8 mouse cellular contexts compared by ENCODE assay signal in genomic region chr6:83795492-83795900, GRCm38 (mm10). TPM values are rescaled to one million over a fixed set of nuclear protein-coding genes. Genes with fewer than 3 reads are reported as not detected.
DNase-seq lines count a peak whose midpoint lies in the region; ATAC-seq and TF ChIP-seq lines count a peak whose summit lies in the region.

No protein-coding gene starts in this region.

- WGBS in kidney, adult 2 months, result 2% methylated on average over 13 of the region's 13 CpGs
- WGBS in heart, embryonic 15.5 days, result 5% methylated on average over 13 of the region's 13 CpGs
- under 1% methylated on average over 13 of the region's 13 CpGs for WGBS in small intestine, adult 2 months

- H3K4me3 ChIP-seq in kidney, adult 2 months (ENCODE audit: insufficient read depth, low read depth, low read length), result peak overlapping the region; percentile 77
- peak overlapping the region; percentile 63 for H3K4me3 ChIP-seq in heart, embryonic 15.5 days
- peak overlapping the region; percentile 87 for H3K4me3 ChIP-seq in small intestine, adult 2 months (ENCODE audit: low read depth, low read length)

- peak overlapping the region; percentile 77 for H3K9ac ChIP-seq in heart, embryonic 15.5 days

- DNase-seq in kidney, adult 2 months, result peak; percentile 56
- no peak for DNase-seq in kidney, postnatal 4 days
- peak; percentile 76 for DNase-seq in brain, embryonic 14.5 days (ENCODE audit: low read depth)
- peak; percentile 36 for DNase-seq in left cerebral cortex, adult 11 months (ENCODE audit: low spot score)
- peak; percentile 79 for DNase-seq in lung, postnatal 36 days
- no peak for DNase-seq in thymus, postnatal 10 days (ENCODE audit: low spot score in 2 of 2)

- peak; percentile 8; the same call in 1 of the 2 replicates for ATAC-seq in heart, embryonic 15.5 days (replicated peaks; ENCODE audit: insufficient number of reproducible peaks, insufficient read depth, low FRiP score, low read depth)

- H3K27ac ChIP-seq in kidney, adult 2 months (ENCODE audit: insufficient read depth, low read depth, low read length), result peak overlapping the region; percentile 80
- peak overlapping the region; percentile 92 for H3K27ac ChIP-seq in heart, embryonic 15.5 days
- H3K27ac ChIP-seq in small intestine, adult 2 months (ENCODE audit: insufficient read depth, low read depth, low read length), result peak overlapping the region; percentile 95

- TF ChIP-seq CTCF in kidney, adult 2 months (conservative IDR thresholded peaks at IDR 0.05; ENCODE audit: insufficient read depth, insufficient read length, low read depth, low read length), result no peak
- TF ChIP-seq CTCF in brain, embryonic 14.5 days (IDR thresholded peaks at IDR 0.05; ENCODE audit: borderline replicate concordance, extremely low read depth, insufficient read depth, insufficient read length), result no peak
- TF ChIP-seq CTCF in small intestine, adult 2 months (IDR thresholded peaks at IDR 0.05; ENCODE audit: extremely low read depth, insufficient read length, insufficient replicate concordance, low read depth, low read length), result no peak

- peak overlapping the region; percentile 82 for H3K4me2 ChIP-seq in heart, embryonic 15.5 days

- no peaks in the 10 kb centered on the region for H3K36me3 ChIP-seq in kidney, adult 2 months (ENCODE audit: control insufficient read depth, insufficient read depth, low read length)
- peaks cover 6% of the 10 kb centered on the region; the same call in 1 of the 2 replicates for H3K36me3 ChIP-seq in heart, embryonic 15.5 days
- H3K36me3 ChIP-seq in small intestine, adult 2 months (ENCODE audit: control insufficient read depth, insufficient read depth, low read length), result peaks cover 12% of the 10 kb centered on the region

- TF ChIP-seq POLR2A in kidney, adult 2 months (IDR thresholded peaks at IDR 0.05; ENCODE audit: low read depth, low read length), result no peak
- TF ChIP-seq POLR2A in brain, embryonic 14.5 days (IDR thresholded peaks at IDR 0.05; ENCODE audit: borderline replicate concordance, extremely low read depth, insufficient read depth, insufficient read length, poor library complexity, severe bottlenecking), result no peak
- no peak for TF ChIP-seq POLR2A in small intestine, adult 2 months (IDR thresholded peaks at IDR 0.05; ENCODE audit: low read depth, low read length)

- peaks cover 8% of the 10 kb centered on the region; the same call in 1 of the 2 replicates for H3K4me1 ChIP-seq in kidney, adult 2 months (ENCODE audit: control insufficient read depth, insufficient read depth, low read length)
- H3K4me1 ChIP-seq in heart, embryonic 15.5 days (replicated peaks), result peaks cover 14% of the 10 kb centered on the region
- H3K4me1 ChIP-seq in small intestine, adult 2 months (ENCODE audit: control insufficient read depth, insufficient read depth, insufficient read length, low read length), result peaks cover 6% of the 10 kb centered on the region; the same call in 1 of the 2 replicates

- no peaks in the 10 kb centered on the region for H3K9me3 ChIP-seq in heart, embryonic 15.5 days (replicated peaks)

- no peaks in the 10 kb centered on the region for H3K27me3 ChIP-seq in kidney, adult 2 months (replicated peaks; ENCODE audit: control insufficient read depth, insufficient read depth, low read length)
- no peaks in the 10 kb centered on the region for H3K27me3 ChIP-seq in heart, embryonic 15.5 days
- no peaks in the 10 kb centered on the region for H3K27me3 ChIP-seq in small intestine, adult 2 months (ENCODE audit: control insufficient read depth, insufficient read depth, low read length)

RNA-seq across cellular contexts. Expression of gene Nagk, which starts 0.7 kb away (rescaled TPM):
- 32.2 and 38.6 TPM in 2 replicates for polyA plus RNA-seq in kidney, adult 2 months (2012; rRNA removed)
- polyA plus RNA-seq in brain, embryonic 14.5 days (2012; rRNA removed), result 46.3 and 53.0 TPM in 2 replicates
- 61.2 and 65.0 TPM in 2 replicates for polyA plus RNA-seq in heart, embryonic 15.5 days (2015; fragmentation: Nextera tagmentation; extraction: Ambion mirVana)
- polyA plus RNA-seq in small intestine, adult 2 months (2012; rRNA removed), result 11.1 and 25.8 TPM in 2 replicates

RNA-seq across cellular contexts. Expression of gene Tex261, which starts 19.9 kb away (rescaled TPM):
- 156 and 169 TPM in 2 replicates for polyA plus RNA-seq in kidney, adult 2 months (2012; rRNA removed)
- 51.3 and 69.0 TPM in 2 replicates for polyA plus RNA-seq in brain, embryonic 14.5 days (2012; rRNA removed)
- 74.6 and 76.4 TPM in 2 replicates for polyA plus RNA-seq in heart, embryonic 15.5 days (2015; fragmentation: Nextera tagmentation; extraction: Ambion mirVana)
- 53.8 and 90.5 TPM in 2 replicates for polyA plus RNA-seq in small intestine, adult 2 months (2012; rRNA removed)

RNA-seq across cellular contexts. Expression of gene Ankrd53, which starts 33.1 kb away (rescaled TPM):
- polyA plus RNA-seq in kidney, adult 2 months (2012; rRNA removed), result 0.14 TPM in 2 replicates
- not detected in 2 replicates for polyA plus RNA-seq in brain, embryonic 14.5 days (2012; rRNA removed)
- 0.10 and 0.24 TPM in 2 replicates for polyA plus RNA-seq in heart, embryonic 15.5 days (2015; fragmentation: Nextera tagmentation; extraction: Ambion mirVana)
- not detected in 2 replicates for polyA plus RNA-seq in small intestine, adult 2 months (2012; rRNA removed)

RNA-seq across cellular contexts. Expression of gene Paip2b, which starts 36.0 kb away (rescaled TPM):
- polyA plus RNA-seq in kidney, adult 2 months (2012; rRNA removed), result 7.1 and 10.0 TPM in 2 replicates
- 49.4 and 50.8 TPM in 2 replicates for polyA plus RNA-seq in brain, embryonic 14.5 days (2012; rRNA removed)
- 13.1 and 15.3 TPM in 2 replicates for polyA plus RNA-seq in heart, embryonic 15.5 days (2015; fragmentation: Nextera tagmentation; extraction: Ambion mirVana)
- 1.4 TPM in 2 replicates for polyA plus RNA-seq in small intestine, adult 2 months (2012; rRNA removed)

RNA-seq across cellular contexts. Expression of gene Atp6v1b1, which starts 52.7 kb away (rescaled TPM):
- polyA plus RNA-seq in kidney, adult 2 months (2012; rRNA removed), result 137 and 154 TPM in 2 replicates
- 0.08 and 0.26 TPM in 2 replicates for polyA plus RNA-seq in brain, embryonic 14.5 days (2012; rRNA removed)
- polyA plus RNA-seq in heart, embryonic 15.5 days (2015; fragmentation: Nextera tagmentation; extraction: Ambion mirVana), result 0.16 TPM in 1 of 2 replicates, not detected in the other
- not detected in 2 replicates for polyA plus RNA-seq in small intestine, adult 2 months (2012; rRNA removed)

Comparison
In these comparisons a context has a peak if more than half of its experiments do, and no peak if none do; other contexts are left out.
1. DNase-seq: peak in kidney, adult 2 months (single experiment), brain, embryonic 14.5 days (single experiment), left cerebral cortex, adult 11 months (single experiment) and lung, postnatal 36 days (single experiment); none in kidney, postnatal 4 days (0 of 2) and thymus, postnatal 10 days (0 of 2).
2. Peak in every context shown above with its lines, with median percentiles within 50 percentile points of each other: H3K27ac ChIP-seq and H3K4me3 ChIP-seq.